Mouse (Mus musculus): ENCODE measurements around the gene Fto. TPM values are rescaled to one million over a fixed set of nuclear protein-coding genes. Genes with fewer than 3 reads are reported as not detected.

Fto gene
- polyA plus RNA-seq, 1 experiment = 39.7 TPM

DNA sequence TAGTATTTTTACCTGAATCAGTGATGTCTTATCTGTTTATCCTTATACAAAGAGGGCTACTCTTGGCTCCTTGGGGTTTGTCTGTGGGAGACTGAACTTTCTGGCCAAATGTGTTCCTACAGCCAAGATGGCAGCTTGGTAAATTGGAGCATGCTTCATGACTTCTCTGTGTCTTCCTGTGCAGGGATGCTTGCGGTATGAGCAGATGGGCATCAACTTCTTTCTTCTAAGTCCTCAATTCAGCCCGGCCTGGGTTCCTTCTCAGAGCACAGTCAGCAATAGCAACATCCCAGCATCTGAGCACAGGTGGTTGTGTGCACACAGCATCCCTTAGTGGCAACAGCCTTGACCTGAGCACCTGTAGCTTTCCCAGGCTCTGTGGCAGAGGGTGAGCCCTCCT, 141.6 kb downstream of the Fto start:
- Histone ChIP-seq H3K4me3 (replicated peaks; ENCODE audit: extremely low read depth, low read depth, low read length) (no peak overlapping the region), H3K4me1 (ENCODE audit: control insufficient read depth, insufficient read depth, low read length) (no peaks in the 10 kb centered on the region; the same call in 1 of the 2 replicates)
- TF ChIP-seq POLR2A (IDR thresholded peaks at IDR 0.05; ENCODE audit: borderline replicate concordance, extremely low read depth, low read depth, low read length) (no peak), CTCF (IDR thresholded peaks at IDR 0.05; ENCODE audit: insufficient read depth, low read length) (no peak)
- 98% methylated on average over 2 of the region's 2 CpGs for WGBS
- DNase-seq = no peak

DNA sequence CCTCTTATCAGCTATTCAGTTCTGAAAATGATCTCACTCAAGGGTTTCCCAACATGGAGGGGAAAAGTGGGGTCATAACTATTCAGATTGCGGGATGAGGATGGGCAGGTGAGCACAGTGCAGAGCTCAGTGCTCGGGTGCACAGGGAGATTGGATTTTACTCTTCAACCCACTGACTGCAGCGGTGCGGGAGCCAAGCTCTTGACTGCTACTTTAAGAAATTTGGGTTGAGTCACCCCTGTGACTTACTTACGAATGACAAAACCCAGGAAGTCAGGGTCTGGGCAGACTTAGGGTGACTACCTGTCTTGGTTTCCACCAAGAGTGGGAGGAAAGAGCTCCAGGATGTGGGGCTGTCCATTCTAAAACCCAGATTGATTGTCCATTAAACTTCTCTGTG, 142.3 kb downstream of the Fto start:
- 82% methylated on average over 5 of the region's 5 CpGs for WGBS

GRCm38 (mm10) chr8:91458016-91458415, 144.7 kb downstream of the Fto start:
- WGBS = 95% methylated on average over 1 of the region's 1 CpGs
- no peaks in the 10 kb centered on the region for H3K4me1 ChIP-seq (ENCODE audit: control insufficient read depth, insufficient read depth, low read length)
- DNase-seq = no peak
- TF ChIP-seq POLR2A (IDR thresholded peaks at IDR 0.05; ENCODE audit: borderline replicate concordance, extremely low read depth, low read depth, low read length) (no peak), CTCF (IDR thresholded peaks at IDR 0.05; ENCODE audit: insufficient read depth, low read length) (no peak)
- no peak overlapping the region for H3K4me3 ChIP-seq (replicated peaks; ENCODE audit: extremely low read depth, low read depth, low read length)

More for the DNA sequence above, 142.3 kb downstream of the Fto start:
- no peak for DNase-seq
- Histone ChIP-seq H3K4me3 (replicated peaks; ENCODE audit: extremely low read depth, low read depth, low read length) (no peak overlapping the region), H3K4me1 (ENCODE audit: control insufficient read depth, insufficient read depth, low read length) (no peaks in the 10 kb centered on the region; the same call in 1 of the 2 replicates)
- TF ChIP-seq CTCF (IDR thresholded peaks at IDR 0.05; ENCODE audit: insufficient read depth, low read length) = no peak

DNA sequence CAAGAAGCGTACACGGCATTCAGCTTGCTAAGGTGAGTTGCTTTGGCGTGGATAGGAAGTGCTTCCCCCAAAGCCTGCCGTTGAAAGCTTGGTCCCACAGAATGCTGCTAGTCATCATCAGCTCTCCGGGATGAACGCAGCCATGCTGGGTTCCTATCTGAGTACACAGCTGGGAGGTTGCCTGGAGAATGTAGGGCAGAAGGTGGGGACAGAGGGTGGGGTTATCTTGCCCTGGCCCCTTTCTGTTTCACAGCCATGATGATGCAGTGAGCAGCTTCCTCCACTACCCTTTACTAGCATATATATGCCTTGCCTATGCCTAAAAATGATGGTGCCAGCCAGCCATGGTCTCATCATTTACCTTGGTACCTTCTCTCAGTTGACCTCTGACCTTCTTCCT, 147.6 kb downstream of the Fto start:
- no peak for DNase-seq
- Histone ChIP-seq H3K4me3 (replicated peaks; ENCODE audit: extremely low read depth, low read depth, low read length) (no peak overlapping the region), H3K4me1 (ENCODE audit: control insufficient read depth, insufficient read depth, low read length) (no peaks in the 10 kb centered on the region)
- 89% methylated on average over 6 of the region's 6 CpGs for WGBS
- no peak for TF ChIP-seq POLR2A (IDR thresholded peaks at IDR 0.05; ENCODE audit: borderline replicate concordance, extremely low read depth, low read depth, low read length)
- TF ChIP-seq CTCF (IDR thresholded peaks at IDR 0.05; ENCODE audit: insufficient read depth, low read length) = no peak

DNA sequence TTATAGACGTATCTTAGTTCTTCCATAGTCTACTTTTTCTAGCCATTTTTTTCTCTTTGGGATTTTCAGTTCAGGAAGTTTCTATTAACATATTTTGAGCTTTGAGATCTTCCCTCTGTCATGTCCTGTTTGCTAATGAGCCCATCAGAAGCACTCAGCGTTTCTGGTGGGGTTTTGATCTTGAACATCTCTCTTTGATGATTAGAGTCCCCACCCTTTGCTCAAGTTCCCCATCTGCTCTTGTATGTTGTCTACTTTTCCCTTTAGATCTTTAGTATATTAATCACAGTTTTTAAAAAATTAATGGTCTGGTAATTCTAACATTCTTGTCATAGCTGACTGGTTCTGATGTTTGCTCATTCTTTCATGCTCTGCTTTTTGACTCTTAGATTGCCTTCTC, 150.4 kb downstream of the Fto start:
- 72% methylated on average over 2 of the region's 2 CpGs for whole genome bisulfite sequencing
- no peak for DNase-seq
- no peaks in the 10 kb centered on the region for H3K4me1 ChIP-seq (ENCODE audit: control insufficient read depth, insufficient read depth, low read length)
- H3K4me3 ChIP-seq (replicated peaks; ENCODE audit: extremely low read depth, low read depth, low read length) = no peak overlapping the region
- TF ChIP-seq POLR2A (IDR thresholded peaks at IDR 0.05; ENCODE audit: borderline replicate concordance, extremely low read depth, low read depth, low read length) (no peak), CTCF (IDR thresholded peaks at IDR 0.05; ENCODE audit: insufficient read depth, low read length) (no peak)

DNA sequence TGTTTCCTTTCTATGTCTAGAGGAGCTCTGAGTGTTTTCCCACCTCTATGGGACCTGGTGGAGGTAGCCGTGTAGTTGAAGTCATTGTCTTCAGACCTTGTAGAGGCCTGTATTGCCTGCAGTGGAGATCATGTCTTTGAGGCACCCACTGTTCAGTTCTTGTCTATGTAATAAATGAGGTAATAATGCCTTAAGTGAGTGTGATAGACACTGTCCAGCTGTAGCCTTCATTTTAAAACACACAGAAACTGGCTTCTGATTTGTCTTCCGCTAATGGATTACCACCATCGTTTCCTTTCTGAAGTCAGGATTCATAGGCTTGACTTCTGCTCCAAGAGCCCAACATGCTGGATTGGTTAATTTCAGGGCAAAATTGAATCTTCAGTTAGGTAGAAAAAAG, 154.1 kb downstream of the Fto start:
- DNase-seq = no peak
- 61% methylated on average over 3 of the region's 3 CpGs for WGBS
- TF ChIP-seq POLR2A (IDR thresholded peaks at IDR 0.05; ENCODE audit: borderline replicate concordance, extremely low read depth, low read depth, low read length) = no peak
- no peak for TF ChIP-seq CTCF (IDR thresholded peaks at IDR 0.05; ENCODE audit: insufficient read depth, low read length)
- H3K4me1 ChIP-seq (ENCODE audit: control insufficient read depth, insufficient read depth, low read length) = no peaks in the 10 kb centered on the region
- H3K4me3 ChIP-seq (replicated peaks; ENCODE audit: extremely low read depth, low read depth, low read length) = no peak overlapping the region

- H3K4me3 ChIP-seq (replicated peaks; ENCODE audit: extremely low read depth, low read depth, low read length) = no peak overlapping the region
- WGBS = 82% methylated on average over 8 of the region's 8 CpGs
- DNase-seq = no peak
- TF ChIP-seq CTCF (IDR thresholded peaks at IDR 0.05; ENCODE audit: insufficient read depth, low read length) = no peak
- TF ChIP-seq POLR2A (IDR thresholded peaks at IDR 0.05; ENCODE audit: borderline replicate concordance, extremely low read depth, low read depth, low read length) = no peak
- H3K4me1 ChIP-seq (ENCODE audit: control insufficient read depth, insufficient read depth, low read length) = no peaks in the 10 kb centered on the region
These were observed 154.7 kb downstream of the Fto start for GRCm38 (mm10) chr8:91467881-91468534.

- WGBS = 94% methylated on average over 8 of the region's 8 CpGs
- TF ChIP-seq CTCF (IDR thresholded peaks at IDR 0.05; ENCODE audit: insufficient read depth, low read length) (no peak), POLR2A (IDR thresholded peaks at IDR 0.05; ENCODE audit: borderline replicate concordance, extremely low read depth, low read depth, low read length) (no peak)
These were observed 156.1 kb downstream of the Fto start for GRCm38 (mm10) chr8:91469441-91469840.

GRCm38 (mm10) chr8:91474731-91475279, 161.5 kb downstream of the Fto start:
- no peaks in the 10 kb centered on the region for H3K4me1 ChIP-seq (ENCODE audit: control insufficient read depth, insufficient read depth, low read length)
- DNase-seq = no peak
- TF ChIP-seq CTCF (IDR thresholded peaks at IDR 0.05; ENCODE audit: insufficient read depth, low read length) (no peak), POLR2A (IDR thresholded peaks at IDR 0.05; ENCODE audit: borderline replicate concordance, extremely low read depth, low read depth, low read length) (no peak)
- H3K4me3 ChIP-seq (replicated peaks; ENCODE audit: extremely low read depth, low read depth, low read length) = no peak overlapping the region
- WGBS = 79% methylated on average over 6 of the region's 6 CpGs

More at GRCm38 (mm10) chr8:91469441-91469840, 156.1 kb downstream of the Fto start:
- H3K4me1 ChIP-seq (ENCODE audit: control insufficient read depth, insufficient read depth, low read length) = no peaks in the 10 kb centered on the region
- no peak overlapping the region for H3K4me3 ChIP-seq (replicated peaks; ENCODE audit: extremely low read depth, low read depth, low read length)
- no peak for DNase-seq

- TF ChIP-seq CTCF (IDR thresholded peaks at IDR 0.05; ENCODE audit: insufficient read depth, low read length) = no peak
- TF ChIP-seq POLR2A (IDR thresholded peaks at IDR 0.05; ENCODE audit: borderline replicate concordance, extremely low read depth, low read depth, low read length) = no peak
- Histone ChIP-seq H3K4me1 (ENCODE audit: control insufficient read depth, insufficient read depth, low read length) (no peaks in the 10 kb centered on the region), H3K4me3 (replicated peaks; ENCODE audit: extremely low read depth, low read depth, low read length) (no peak overlapping the region)
- 96% methylated on average over 5 of the region's 5 CpGs for WGBS
- DNase-seq = no peak
These were observed 163.7 kb downstream of the Fto start for GRCm38 (mm10) chr8:91476988-91477387.

Data from lung, adult 2 months (tissue).